Mouse (Mus musculus) adipocyte (in vitro differentiated cells): ENCODE results near the gene Map3k9.

Experiments
- DNase-seq: peaks from one replicate; pipeline ENCODE4 v3.0.0-alpha.2; 2016; ENCODE audit warnings: low spot score

Map3k9 gene

DNA sequence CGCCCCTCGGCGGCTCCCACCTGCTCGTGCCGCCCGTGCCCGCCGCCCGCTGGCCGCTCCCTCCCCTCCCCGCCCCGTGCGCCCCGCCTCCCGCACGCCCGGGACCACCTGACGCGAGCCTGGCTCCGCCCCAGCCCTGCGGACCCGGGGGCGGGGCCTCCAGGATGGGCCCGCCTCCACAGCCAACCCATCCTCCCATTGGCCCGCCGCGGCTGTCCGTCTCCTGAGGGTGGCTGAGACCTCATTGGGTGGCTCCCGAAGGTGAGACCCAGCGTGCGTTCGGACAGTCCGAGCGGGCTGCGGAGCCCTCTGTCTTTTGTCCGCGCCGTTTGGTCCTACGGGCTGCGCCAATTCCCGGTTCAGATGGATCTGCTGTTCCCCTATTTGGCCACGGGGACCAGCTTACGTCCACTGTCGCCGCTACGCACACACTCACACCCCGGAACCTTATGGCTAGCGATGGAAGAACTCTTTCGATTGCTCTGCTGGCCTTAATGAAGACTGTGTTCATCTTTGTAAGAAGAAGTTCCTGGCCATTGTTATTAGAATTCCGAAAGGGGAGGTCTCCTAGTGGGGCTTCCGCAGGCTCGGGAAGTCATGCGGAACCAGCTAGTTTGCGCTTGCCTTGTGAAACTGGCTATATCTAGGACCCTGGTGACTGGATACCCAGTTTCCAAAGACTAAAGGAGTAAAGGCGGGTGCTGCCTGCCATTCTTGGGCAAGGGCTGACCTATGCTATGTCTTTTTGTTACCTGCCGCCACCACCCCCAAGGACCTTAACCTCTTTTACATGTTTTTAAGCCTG lies at the start of gene Map3k9:
TSS of gene Map3k9 (minus strand) at position 71 of the 805 bp plus-strand sequence.
- no peak for DNase-seq

DNA sequence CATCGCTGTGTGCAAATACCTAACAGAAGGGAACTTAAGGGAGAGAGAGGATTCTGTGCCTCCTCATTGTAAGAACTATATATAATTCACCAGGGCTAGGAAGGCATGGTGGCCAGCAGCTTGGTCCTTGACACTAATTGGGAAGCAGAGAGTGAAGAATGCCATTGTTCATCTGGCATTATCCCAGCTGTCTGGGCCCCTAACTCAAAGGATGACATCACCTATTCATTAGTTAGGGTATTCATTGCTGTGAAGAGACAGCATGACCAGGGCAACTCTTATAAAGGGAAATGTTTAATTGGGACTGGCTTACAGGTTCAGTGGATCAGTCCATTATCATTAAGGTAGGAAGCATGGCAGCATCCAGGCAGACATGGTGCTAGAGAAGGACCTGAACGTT lies 47.4 kb upstream of the Map3k9 start:
- DNase-seq: no peak

DNA sequence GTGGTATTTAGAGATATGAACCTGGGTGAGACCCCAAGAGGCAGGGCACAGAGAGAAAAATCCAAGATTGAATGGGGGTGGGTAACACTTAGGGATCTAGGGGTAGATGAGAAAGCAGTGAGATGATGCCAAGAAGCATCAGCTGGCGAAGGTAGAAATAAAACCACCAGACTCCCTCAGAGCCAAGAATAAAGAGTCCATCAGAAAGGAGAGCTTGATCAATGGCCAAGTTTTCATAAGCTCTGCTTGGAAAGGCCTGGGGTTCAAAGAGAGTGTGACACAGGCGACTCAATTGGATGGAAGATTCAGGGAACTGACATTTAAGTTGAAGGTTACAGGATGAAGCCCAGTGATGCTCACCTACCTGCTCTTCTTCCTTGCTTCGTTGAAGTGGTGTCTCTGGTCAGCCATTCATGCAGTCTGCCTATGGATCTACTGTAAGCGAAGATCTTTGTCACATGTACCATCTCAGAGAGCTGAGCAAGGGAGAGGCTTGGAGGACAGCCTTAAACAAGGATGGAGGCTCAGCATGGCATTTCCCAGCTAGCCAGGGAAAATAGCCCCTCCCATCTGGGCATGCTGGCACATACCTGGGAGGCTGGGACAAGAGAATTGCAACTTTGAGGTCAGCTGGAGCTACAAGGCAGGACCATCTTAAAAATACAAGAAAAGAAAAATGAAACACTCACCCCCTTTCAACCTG lies 42.0 kb upstream of the Map3k9 start:
- DNase-seq: no peak

DNA sequence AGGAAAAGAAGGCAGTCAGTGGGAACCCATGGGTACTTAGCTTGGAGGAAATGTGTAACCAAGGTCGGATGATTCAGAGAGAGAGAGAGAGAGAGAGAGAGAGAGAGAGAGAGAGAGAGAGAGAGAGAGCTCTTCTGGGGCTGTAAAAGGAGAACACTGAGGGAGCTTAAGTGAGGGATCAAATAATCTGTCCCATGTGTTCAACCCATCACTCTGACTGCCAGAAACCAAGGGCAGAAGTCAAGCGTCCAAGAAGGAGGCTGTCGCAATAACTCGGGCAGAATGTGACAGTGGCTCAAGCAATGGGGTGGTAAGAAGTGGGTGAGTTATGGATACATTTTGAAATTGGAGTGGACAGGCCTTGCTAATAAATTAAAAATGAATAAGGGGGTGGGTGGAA lies 41.2 kb upstream of the Map3k9 start:
- DNase-seq: peak; percentile 90

DNA sequence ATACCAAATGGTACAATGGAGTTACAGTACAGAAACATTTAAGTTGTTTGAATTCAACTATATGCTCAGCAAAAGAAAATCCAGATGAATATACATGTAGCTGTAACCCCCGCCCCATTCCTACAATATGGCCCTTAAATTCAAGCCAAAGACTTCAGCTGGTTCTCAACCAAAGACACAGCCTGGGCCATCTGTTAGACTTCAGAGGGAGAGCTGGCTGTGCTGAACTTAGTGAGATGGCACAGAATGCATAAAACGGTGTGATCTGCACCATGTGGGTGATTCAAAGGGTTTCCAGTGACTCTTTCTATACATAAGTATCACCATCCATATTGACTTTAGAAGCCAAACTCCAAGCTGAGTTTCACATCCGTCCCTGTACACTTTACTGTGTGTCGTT lies 39.7 kb upstream of the Map3k9 start:
- DNase-seq: no peak

DNA sequence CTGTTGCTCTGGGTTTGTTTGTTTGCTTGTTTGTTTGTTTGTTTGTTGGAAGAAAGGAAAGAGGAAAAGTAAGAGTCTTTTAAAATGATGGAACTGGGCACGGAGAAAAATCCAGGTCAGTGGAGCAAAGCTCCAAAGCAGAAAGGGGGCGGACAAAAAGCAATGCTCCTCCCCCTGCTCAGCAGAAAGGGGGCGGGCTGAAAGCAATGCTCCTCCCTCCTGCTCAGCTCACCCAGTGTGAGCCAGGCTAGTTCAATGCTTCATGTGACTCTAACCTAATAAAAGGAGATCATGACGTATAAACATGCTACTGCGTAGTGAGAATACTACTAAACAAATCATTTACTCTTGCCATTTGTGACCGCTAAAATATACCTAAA lies 36.1 kb upstream of the Map3k9 start:
- no peak for DNase-seq

DNA sequence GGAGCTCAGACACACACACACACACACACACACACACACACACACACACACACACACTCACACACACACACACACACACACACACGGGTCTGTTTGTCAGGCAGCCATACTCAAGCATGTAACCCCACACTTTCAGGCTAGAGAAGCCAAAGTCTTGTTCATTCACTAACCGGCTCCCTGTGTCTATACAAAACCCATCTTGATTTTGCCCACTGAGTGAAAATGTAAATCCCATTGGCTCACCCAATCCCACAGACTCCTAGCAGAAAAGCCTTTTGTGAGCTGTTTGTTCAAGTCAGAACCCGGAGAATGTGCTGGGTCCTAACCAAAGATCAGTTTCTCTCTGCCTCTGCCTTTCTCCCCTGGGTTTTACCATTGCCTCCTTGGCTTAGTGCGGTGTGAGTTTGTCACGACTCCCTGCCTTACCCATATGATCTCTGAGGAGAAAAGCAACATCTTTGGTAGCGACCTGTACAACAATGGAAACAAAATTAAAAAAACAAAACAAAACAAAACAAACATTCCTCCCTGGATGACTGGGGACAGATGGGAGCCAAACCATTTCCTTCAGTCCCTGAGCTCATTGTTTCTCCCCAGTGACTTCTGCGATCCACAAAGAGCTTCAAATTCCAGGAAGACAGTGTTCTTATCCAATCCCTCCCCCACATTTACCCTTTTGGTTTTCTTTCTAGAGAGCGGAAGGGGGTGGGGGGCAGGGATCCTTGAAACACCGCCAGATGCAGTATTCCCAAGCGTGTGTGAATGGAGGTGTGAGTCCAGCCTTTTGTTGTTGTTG lies 35.6 kb upstream of the Map3k9 start:
- DNase-seq: peak; percentile 11

DNA sequence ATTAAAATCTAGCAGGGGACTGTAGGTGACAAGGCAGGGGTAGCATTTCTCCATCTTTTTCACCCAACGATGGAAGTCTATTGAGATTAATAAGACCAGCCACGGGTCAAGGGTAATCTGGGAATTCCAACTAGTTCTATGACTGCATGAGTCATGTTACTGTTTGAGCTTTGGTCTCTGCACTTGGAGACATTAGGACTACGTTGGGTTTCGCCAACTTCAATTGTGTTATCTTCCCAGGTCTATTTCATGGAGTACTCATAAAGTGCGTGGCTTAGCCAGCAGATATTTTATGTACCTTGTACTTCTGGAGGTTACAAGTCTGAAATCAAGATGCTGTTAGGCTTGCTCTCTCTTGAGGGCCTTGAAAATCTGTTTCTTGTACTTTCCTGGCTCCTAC lies 33.8 kb upstream of the Map3k9 start:
- DNase-seq: no peak

DNA sequence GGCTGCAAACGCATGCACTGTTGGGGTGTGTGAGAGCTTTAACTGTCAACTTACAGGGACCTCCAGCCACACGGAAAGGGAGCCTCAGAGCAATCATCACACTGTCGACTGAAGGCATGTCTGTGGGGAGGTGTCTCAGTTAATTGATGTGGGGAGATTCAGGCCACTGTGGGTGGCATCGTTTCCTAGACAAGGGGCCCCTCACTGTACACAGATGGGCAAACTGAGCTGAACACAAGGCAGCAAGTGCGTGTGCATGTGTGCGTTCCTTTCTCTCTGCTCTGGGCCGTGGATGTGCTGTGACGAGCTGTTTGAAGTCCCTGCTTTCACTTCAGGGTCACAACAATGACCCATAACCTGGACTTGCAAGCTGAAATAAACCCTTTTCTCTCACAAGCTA lies 29.4 kb upstream of the Map3k9 start:
- no peak for DNase-seq

DNA sequence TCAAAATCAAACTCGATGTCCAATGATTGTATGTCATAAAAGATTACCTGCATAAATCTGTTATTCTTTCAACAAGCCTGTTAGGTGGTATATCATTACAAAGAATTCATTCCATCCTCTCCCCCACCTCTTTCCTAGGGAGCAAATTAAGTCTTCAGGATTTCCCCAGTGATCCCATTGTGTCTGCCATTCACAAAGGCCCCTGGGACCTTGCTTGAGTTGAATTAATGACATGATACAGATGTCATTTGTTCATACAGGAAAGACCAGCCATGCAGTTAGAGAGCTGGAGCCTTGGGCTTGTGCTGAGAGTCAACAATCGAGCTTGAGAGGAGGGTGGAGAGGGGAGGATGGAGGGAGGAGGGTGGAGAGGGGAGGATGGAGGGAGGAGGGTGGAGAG lies 27.6 kb upstream of the Map3k9 start:
- DNase-seq: no peak

DNA sequence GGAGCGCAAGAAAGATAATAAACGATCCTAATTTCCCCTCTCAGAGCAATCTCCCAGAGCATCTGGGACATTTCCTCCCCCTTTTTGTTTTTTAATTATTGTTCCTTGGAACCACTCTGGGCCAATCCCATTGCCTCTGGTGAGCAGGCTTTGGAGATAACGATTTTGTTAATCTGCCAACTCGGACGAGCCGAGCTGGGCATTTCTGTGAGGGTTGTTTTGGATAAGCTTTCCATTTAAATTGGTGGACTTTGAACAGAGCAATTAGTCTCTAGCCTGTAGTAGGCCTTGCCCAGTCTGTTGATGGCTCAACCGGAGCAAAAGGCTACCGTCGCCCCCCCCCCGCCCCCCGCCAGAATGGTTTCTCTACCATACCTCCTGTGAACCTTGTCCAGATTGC lies 27.0 kb upstream of the Map3k9 start:
- no peak for DNase-seq

DNA sequence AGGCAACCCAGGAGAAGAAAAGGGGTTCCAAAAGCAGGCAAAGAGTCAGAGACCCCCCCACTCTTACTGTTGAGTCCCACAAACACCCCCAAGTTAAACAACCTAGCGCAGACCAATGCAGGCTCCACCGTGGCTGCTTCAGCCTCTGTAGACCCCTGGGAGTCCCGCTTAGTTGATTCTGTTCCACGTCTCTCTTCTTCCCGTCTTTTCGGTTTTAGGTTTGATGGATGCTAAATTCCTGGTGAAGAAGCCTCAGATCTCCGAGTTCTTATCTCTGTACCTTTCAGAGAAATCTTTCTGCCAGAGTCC lies 26.5 kb upstream of the Map3k9 start:
- no peak for DNase-seq

DNA sequence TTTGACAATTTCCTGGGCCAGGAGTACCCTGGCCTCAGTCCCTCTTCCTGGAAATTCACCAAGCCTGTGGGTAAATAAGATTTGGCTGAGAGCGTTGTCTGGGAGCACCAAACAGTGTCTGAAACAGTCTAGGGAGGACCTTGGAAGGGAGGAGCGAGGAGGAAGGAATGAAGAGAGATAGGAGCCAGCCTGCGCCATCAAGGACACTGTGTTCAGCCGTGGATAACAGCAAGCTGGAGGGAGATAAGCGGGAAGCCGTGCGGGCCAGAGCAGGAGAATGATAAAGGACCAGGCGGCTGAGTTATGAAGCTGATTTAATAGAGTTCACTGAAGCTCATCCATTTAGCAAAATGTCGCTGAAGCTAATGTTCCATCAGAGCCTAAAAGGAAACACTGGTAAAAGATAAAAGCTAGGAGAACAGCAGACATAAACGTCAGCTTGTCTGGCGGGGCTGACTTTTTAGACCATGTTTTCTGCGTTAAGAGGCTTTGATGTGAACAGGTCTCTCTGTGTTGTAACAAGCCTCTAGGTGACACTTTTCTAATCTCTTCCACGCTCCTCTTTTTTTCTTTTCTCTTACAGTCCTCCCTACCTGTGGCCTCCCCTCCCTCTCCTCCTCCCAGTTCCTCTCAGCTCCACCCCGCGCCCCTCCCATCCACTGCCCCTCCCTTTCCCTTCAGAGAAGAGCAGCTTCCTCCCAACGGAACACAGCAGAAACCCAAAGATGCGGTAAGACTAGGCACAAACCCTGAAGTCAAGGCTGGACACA lies 26.0 kb upstream of the Map3k9 start:
- no peak for DNase-seq

DNA sequence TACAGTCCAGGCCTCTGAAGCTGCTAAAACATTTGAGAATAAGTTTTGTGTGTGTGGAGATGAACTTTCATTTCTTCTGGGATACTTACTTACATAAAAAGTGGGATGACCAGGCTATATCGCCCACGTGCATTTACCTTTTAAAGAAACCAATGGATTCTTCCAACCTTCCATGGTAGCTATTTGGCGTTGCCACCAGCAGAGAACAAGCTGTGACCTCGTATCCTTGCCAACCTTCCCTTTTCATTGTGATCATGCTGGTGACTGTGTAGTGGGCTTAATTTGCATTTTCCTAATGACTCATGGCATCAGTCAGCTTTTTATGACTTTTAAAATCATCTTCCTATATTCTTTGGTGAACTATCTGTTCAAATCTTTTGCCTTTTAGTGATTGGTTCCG lies 25.1 kb upstream of the Map3k9 start:
- DNase-seq: no peak

DNA sequence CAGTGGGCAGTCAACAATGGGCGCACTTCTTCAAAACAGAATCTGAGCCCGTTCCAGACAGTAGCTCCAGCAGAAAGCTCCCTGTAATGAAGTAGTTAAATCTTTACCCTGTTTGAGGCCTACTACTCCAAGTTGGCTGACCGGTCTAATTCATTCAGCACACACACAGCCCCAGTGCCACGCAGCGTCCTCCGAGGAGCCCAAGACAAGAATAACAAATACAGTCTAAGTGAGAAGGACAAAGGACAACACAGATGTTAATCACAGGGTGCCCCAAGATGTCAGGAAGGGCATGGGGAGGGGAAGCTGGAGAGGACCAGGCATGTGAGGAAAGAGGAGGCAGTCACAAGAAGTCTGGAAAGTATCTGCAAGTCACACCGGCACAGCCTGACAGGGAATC lies 22.8 kb upstream of the Map3k9 start:
- no peak for DNase-seq

DNA sequence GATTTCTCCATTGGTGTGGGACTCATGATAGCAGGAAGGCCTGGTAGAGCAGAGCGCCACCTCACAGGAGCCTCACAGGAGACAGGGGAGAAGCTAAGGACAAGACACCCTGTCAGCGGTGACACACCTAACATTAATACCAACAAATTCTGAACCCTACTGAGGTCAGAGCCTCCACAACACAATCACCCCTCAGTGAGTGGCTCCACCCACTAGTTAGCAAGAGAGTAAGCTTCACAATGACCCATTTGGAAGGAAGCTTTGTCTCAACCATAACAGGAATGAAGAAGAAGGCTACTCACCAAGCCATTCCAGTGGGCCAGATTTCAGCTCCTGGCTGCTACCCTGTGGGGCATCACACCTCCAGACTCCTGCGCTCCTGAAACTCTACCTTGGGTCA lies 22.0 kb upstream of the Map3k9 start:
- DNase-seq: no peak

DNA sequence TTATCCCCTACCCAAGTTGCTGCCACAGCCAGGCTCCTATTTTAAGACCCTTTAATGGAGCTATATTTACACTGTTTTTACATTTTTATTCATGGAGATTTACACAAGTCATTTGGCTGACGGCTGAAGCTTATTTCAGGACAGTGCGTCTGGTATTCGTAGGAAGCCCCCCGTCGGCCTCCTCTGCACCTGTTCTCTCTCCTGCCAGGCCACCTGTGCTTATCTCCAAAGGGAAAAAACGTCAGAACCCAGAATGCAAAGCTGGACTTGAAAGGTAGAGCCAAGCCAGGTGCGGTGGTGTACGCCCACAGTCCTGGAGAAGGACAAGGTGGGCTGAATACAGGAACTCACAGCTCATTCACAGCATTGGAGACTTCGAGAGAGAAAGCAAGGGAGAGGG lies 20.2 kb upstream of the Map3k9 start:
- DNase-seq: no peak

DNA sequence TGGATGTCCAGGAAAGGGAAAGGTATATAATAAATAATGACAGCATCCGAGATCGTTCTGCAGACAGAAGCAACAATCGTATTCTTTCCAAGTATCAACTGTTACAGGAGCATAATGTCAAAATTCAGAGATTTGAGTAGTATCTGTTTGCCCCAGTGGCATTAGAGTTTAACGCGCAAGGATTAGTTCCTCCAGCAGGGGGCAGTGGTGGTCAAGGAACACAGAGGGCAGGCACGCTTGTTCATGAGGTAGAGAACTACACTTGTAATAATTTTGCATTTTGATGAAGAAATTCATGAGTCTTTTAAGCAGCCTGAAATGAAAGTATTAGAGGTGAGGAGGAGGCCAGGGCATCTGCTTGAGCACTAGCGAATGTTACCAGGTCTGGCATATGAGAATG lies 15.6 kb upstream of the Map3k9 start:
- DNase-seq: peak; percentile 90

DNA sequence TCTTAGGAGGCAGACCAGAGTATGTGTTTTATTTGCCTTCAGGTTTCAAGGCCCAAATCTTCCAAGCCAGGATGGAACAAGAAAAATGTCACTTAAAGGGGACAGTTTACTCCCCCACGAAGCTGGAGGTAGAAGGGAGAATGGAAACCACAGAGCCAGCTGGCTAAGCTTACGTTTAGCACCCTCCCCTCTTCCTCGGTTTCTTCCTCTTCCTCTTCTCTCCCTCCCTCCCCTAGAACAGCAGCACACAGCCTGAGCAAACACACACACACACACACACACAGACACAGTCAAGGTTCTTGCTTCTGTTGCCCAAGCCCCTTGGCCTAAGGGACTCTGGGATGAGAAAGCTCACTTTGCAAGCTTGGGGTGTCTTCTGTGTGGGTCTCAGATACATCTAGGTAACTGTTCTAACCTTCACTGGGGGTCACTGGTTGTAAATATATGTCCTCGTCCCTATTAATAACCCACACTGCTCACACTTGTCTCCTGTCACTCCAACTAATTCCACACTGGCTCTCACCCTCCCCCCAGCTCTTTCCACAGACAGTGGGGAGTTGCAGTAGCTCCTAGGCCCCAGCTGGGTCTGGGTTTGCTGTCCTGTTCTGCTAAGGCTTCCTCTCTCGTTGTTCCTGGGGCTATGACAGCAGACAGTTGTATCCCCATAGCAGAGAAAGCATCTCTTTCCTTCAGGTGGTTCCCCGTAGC lies 11.7 kb upstream of the Map3k9 start:
- DNase-seq: no peak

DNA sequence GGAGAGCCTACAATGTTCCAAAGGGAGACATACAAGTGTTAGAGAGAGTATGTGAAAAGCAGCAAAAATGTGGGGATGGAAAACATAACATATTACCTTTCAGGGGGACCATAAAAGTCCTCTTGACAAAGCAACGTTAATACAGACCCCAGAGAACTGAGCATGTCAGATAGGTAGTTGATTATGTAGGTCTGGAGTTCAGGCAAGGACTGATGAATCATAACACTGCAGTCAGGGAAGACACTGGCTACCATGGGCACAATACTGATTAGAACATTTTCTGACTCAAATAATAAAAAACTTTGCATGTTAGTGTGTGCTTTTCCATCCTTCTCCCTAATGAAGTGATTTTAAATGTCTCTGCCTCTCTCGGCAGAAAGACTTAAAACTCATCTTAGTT lies 8.5 kb upstream of the Map3k9 start:
- DNase-seq: no peak

DNA sequence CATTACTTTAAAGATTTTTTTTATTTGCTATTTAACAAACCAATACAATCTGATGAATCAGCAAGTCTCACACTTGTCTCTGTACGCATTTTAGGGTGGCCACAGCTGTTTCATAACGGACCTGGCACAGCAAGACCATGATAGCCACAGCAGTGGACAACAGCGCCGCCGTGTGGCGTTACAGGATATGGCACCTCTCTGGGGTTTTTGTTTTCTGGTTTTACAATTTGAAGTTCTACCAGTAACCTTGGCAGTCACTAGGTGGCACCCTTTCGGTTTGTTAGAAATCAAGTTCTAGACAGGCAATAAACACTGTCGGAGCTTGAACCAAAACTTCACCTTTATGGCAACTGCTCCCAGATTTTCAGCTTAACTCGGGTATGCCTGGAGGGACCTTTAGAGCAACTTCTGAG lies 7.7 kb upstream of the Map3k9 start:
- peak; percentile 91 for DNase-seq

DNA sequence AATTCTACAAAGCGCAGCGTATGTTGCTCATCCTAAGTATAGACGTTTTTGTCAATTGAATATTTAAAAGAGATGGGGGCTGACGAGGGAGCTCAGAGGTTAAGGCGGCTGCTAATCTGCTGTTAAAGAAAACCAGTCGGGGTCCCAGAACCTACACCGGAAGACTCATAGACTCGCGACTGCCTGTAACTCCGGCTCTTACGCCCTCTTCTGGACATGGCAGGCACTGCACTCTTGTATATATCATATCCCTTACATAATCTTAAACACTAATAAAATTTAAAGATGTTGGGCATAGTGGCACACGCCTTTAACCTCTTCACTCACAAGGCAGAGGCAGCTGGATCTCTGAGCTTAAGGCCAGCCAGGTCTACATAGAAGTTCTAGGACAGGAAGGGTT lies 6.3 kb upstream of the Map3k9 start:
- DNase-seq: no peak
